ENCODE assay signal across 19 mouse cellular contexts in the genomic region with DNA sequence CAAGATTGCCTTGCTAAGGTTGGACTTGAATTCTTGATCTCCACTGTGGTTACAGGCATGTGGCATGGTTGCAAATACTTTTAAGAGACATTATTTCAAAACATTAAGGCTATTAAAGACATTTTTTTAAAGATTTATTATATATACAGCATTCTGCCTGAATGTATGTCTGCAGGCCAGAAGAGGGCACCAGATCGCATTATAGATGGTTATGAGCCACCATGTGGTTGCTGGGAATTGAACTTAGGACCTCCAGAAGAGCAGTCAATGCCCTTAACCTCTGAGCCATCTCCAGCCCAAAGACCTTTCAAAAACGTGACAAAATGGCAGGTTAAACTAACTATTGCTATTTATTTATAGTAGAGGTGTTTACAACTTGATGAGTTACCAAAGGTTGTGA. TPM values are rescaled to one million over a fixed set of nuclear protein-coding genes. Genes with fewer than 3 reads are reported as not detected.
DNase-seq lines count a peak whose midpoint lies in the region; ATAC-seq and TF ChIP-seq lines count a peak whose summit lies in the region.
"Had no signal": no experiment of that assay in that cellular context is flagged by ENCODE, and none has a peak within 500 bp of the region (broad histone marks: within the 10 kb centered on the region; RNA-seq: fewer than 3 reads in every experiment).

No protein-coding gene starts in this region.

- peaks cover 12% of the 10 kb centered on the region; the same call in 1 of the 2 replicates for H3K4me1 ChIP-seq in liver, postnatal 0 days (ENCODE audit: insufficient read depth)
- H3K4me1 ChIP-seq in neural tube, embryonic 15.5 days: peaks cover 15% of the 10 kb centered on the region
- H3K4me1 ChIP-seq: intestine, embryonic 15.5 days; stomach, embryonic 15.5 days had no signal

- no peaks in the 10 kb centered on the region for H3K27me3 ChIP-seq in liver, postnatal 0 days (ENCODE audit: insufficient read depth, low read length)
- no peaks in the 10 kb centered on the region for H3K27me3 ChIP-seq in neural tube, embryonic 15.5 days (replicated peaks)
- H3K27me3 ChIP-seq: hindbrain, embryonic 13.5 days; intestine, embryonic 15.5 days; limb, embryonic 13.5 days; midbrain, embryonic 12.5 days; stomach, embryonic 15.5 days had no signal

- H3K9ac ChIP-seq in liver, postnatal 0 days (replicated peaks): no peak overlapping the region
- no peak overlapping the region for H3K9ac ChIP-seq in neural tube, embryonic 15.5 days (replicated peaks)
- H3K9ac ChIP-seq: hindbrain, embryonic 13.5 days; intestine, embryonic 15.5 days; limb, embryonic 13.5 days; midbrain, embryonic 12.5 days; stomach, embryonic 15.5 days had no signal

- peak; percentile 85 for DNase-seq in heart, adult 11 months
- DNase-seq in heart, postnatal 36 days: no peak
- no peak for DNase-seq in liver, postnatal 0 days
- DNase-seq in liver: no peak
- DNase-seq in B cell, adult 2 months: peak; percentile 19 to 32
- peak; percentile 5 for DNase-seq in T-cell, adult 2 months (ENCODE audit: low spot score)
- no peak for DNase-seq in neural tube, embryonic 10.5 days (ENCODE audit: extremely low spot score, low spot score)
- DNase-seq: adrenal gland, adult 8-10 months; cerebellum, postnatal 14 days; heart, adult 18-20 months; lung, adult 18-20 months; spleen, adult 18-20 months had no signal

- no peaks in the 10 kb centered on the region for H3K9me3 ChIP-seq in liver, postnatal 0 days (ENCODE audit: low read length)
- no peaks in the 10 kb centered on the region for H3K9me3 ChIP-seq in neural tube, embryonic 15.5 days (replicated peaks)
- H3K9me3 ChIP-seq: hindbrain, embryonic 13.5 days; intestine, embryonic 15.5 days; limb, embryonic 13.5 days; midbrain, embryonic 12.5 days; stomach, embryonic 15.5 days had no signal

- H3K36me3 ChIP-seq in liver, postnatal 0 days (replicated peaks; ENCODE audit: insufficient read depth, low read length): peaks cover 40% of the 10 kb centered on the region
- H3K36me3 ChIP-seq in neural tube, embryonic 15.5 days: peaks cover 37% of the 10 kb centered on the region

- no peak overlapping the region for H3K4me2 ChIP-seq in liver, postnatal 0 days (ENCODE audit: low read depth, low read length)
- no peak overlapping the region for H3K4me2 ChIP-seq in neural tube, embryonic 15.5 days
- H3K4me2 ChIP-seq: hindbrain, embryonic 13.5 days; intestine, embryonic 15.5 days; limb, embryonic 13.5 days; midbrain, embryonic 12.5 days; stomach, embryonic 15.5 days had no signal

- H3K27ac ChIP-seq in liver, postnatal 0 days (ENCODE audit: low read depth): no peak overlapping the region
- no peak overlapping the region for H3K27ac ChIP-seq in neural tube, embryonic 15.5 days (replicated peaks)
- H3K27ac ChIP-seq: hindbrain, embryonic 13.5 days; intestine, embryonic 15.5 days; limb, embryonic 13.5 days; midbrain, embryonic 12.5 days; stomach, embryonic 15.5 days had no signal

- intact Hi-C loops in heart, postnatal 36 days (cut with DNase I): loop anchor here (5.0 kb wide), 2 partner anchors 48 to 133 kb away; a partner anchor contains a TSS

- WGBS in liver, postnatal 0 days (ENCODE audit: insufficient replicate concordance): 72% methylated on average over 2 of the region's 2 CpGs
- WGBS in neural tube, embryonic 15.5 days: 91% methylated on average over 2 of the region's 2 CpGs

- TF ChIP-seq EP300 in liver, postnatal 0 days (IDR thresholded peaks at IDR 0.05; ENCODE audit: low read depth): no peak

- no peak for ATAC-seq in liver, postnatal 0 days
- ATAC-seq in neural tube, embryonic 15.5 days (ENCODE audit: low FRiP score): no peak
- ATAC-seq: intestine, embryonic 15.5 days had no signal

- TF ChIP-seq CTCF in liver, postnatal 0 days (IDR thresholded peaks at IDR 0.05; ENCODE audit: low read depth): peak; percentile 33; the same call in 1 of the 2 replicates

- H3K4me3 ChIP-seq in liver, postnatal 0 days (ENCODE audit: low read depth, low read length): no peak overlapping the region
- H3K4me3 ChIP-seq in neural tube, embryonic 15.5 days (replicated peaks): no peak overlapping the region
- H3K4me3 ChIP-seq: hindbrain, embryonic 13.5 days; intestine, embryonic 15.5 days; limb, embryonic 13.5 days; midbrain, embryonic 12.5 days; myocyte; stomach, embryonic 15.5 days had no signal

RNA-seq across cellular contexts. Expression of a gene that starts 2.1 kb away (rescaled TPM):
- under 1 TPM; 0.80 to 0.92 TPM for total RNA-seq in heart, postnatal 36 days (2021)
- polyA plus RNA-seq in liver, postnatal 0 days (2015; fragmentation: Nextera tagmentation; extraction: Ambion mirVana): 1.7 TPM in 2 replicates
- 7.9 and 8.5 TPM in 2 replicates for polyA plus RNA-seq in neural tube, embryonic 15.5 days (2015; fragmentation: Nextera tagmentation; extraction: Ambion mirVana)

RNA-seq across cellular contexts. Expression of a gene that starts 48.9 kb away (rescaled TPM):
- 10 to 100 TPM; 45.1 to 54.4 TPM for total RNA-seq in heart, postnatal 36 days (2021)
- 8.7 and 9.6 TPM in 2 replicates for polyA plus RNA-seq in liver, postnatal 0 days (2015; fragmentation: Nextera tagmentation; extraction: Ambion mirVana)
- polyA plus RNA-seq in neural tube, embryonic 15.5 days (2015; fragmentation: Nextera tagmentation; extraction: Ambion mirVana): 13.2 and 16.6 TPM in 2 replicates

Comparison
In these comparisons a context has a peak if more than half of its experiments do, and no peak if none do; other contexts are left out.
1. DNase-seq: peak in heart, adult 11 months (single experiment), B cell, adult 2 months (2 of 2) and T-cell, adult 2 months (single experiment); none in heart, postnatal 36 days (0 of 2), liver, postnatal 0 days (single experiment), liver (single experiment) and neural tube, embryonic 10.5 days (single experiment).